Mouse (Mus musculus) frontal cortex, postnatal 10 days (tissue): ENCODE results near the gene Gsg1l.

Experiments
- DNase-seq, 2 experiments: peaks; one replicate each; pipeline ENCODE4 v3.0.0; 2022; ENCODE audit warnings: low spot score in 2 of 2, mixed read lengths in 1 of 2

The Gsg1l gene

DNA sequence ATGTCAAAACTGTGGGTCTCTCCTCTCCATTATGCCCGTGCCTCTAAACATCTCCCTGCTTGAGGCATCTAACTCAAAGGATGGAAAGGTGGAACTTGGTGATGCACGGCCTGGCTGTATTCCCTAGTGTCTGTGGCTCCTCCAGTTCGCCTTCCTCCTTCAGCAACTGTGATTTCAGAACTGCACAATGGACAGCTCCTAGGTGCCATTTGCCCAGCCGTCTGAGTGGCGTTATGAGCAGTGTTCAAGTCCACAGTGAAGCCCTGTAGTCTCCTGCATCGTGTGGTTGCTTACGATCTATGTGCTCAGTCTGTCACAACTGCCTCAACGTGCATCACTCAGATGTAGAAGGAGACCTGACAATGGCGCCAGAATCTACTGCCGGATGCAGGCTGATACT, 96.6 kb downstream of the Gsg1l start:
- no peak for DNase-seq

GRCm38 (mm10) chr7:125983902-125984841, 98.0 kb downstream of the Gsg1l start:
- no peak for DNase-seq

- no peak for DNase-seq
Measured at GRCm38 (mm10) chr7:125979591-125979990, 102.6 kb downstream of the Gsg1l start.

- DNase-seq, result no peak
Measured at GRCm38 (mm10) chr7:125976695-125977094, 105.5 kb downstream of the Gsg1l start.

DNA sequence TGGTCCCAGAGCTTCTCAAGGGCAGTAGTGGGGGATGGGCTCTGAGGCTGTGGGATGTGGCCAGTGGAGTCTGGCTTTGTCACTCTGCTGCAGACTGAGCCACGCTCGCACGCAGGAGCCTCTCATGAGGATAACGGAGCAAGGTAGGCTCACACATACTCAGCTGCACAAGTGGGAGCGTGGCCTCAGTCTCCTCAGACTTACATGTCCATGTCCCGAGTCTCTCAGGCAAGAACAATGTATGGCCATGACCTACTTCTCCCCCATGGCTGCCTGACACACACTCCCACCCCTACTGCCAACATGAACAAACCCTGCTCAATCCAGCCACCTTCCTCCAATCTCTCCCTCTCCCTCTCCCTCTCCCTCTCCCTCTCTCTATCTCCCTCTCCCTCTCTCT, 106.8 kb downstream of the Gsg1l start:
- no peak for DNase-seq

- no peak for DNase-seq
Measured at GRCm38 (mm10) chr7:125973874-125974273, 108.3 kb downstream of the Gsg1l start.

DNA sequence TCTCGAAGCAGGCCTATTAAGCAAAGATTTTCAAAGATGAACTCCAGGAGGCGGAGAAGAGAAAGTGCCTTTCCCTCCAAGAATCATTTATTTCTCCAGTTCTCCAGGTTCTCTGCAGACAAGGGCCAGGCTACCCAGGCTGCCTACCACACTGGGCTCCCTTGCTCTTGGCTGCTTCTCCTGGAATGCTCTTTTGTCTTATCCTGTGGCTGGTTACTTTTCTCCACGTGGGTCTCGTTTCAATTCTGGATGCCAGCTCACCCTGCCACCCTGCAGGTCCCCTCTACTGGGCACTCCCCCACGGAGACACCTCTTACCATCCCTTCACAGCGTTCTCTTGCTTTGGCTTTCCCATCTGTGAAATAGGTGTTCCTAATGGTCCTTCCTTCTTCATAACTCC, 109.4 kb downstream of the Gsg1l start:
- no peak for DNase-seq

DNA sequence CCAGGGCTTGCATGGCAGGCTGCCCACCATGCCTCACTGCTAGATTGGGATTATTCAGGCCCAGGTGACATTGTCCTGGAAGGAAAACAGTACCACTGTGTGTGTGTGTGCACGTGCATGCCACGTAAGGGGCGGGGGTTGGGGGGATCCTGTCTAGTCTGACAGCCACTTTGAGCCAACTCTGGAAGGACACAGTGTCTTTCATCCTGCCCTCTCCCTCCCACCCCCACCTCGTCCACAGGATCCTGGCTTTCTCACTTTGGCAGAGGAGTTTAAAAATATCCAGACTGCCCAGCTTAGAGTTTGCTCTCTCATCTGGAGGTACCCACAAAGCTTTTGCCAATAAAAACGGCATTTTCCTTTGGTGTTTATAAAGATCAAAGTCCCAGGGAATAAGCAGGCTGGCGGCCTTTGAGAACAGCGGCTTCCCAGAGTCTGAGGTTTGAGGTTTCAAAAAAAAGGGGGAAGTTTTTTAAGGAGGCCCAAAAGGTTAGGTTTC, 110.0 kb downstream of the Gsg1l start:
- no peak for DNase-seq

- no peak for DNase-seq
Measured at GRCm38 (mm10) chr7:125969076-125969475, 113.1 kb downstream of the Gsg1l start.

DNA sequence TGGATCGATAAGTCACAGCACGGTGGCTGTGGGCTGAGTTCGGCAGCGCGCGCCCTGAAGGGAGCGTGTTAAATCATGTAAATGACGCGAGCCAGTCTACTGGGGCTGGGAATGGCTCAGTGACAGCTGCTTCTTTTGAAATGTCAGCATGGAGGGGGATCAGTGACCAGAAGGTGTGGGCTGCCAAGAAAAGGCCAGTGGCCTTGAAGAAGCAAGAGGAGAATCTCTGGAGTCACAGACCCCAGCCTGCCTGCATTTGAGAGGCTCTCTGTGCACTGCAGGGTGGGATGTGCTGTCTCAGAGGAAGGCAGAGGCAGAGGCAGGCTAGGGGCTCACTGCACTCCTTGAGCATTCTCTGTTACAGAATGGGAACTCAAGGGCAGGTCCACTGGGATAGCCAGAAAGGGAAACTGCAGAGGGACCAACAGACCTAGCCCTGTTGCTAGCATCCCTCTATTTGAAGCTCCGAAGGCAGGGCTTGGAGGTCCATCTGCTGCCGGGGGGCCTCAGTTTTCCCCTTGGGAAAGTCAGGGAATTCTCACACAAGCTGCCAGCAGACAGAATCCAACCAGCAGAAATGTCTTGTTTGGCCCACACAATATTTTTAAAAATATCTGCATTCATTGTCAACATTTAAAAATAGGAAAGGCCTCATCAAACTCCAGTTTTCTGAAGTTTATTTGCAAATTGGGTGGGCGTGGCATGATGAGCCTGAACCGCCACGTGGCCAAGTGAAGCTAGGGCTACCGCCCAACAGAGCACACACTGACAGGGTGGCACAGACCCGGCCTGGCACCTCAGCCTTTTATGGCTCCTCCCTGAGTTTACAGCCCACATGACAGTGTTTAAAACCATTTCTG, 115.6 kb downstream of the Gsg1l start:
- no peak for DNase-seq

GRCm38 (mm10) chr7:125964087-125964607, 118.1 kb downstream of the Gsg1l start:
- DNase-seq, result no peak

DNA sequence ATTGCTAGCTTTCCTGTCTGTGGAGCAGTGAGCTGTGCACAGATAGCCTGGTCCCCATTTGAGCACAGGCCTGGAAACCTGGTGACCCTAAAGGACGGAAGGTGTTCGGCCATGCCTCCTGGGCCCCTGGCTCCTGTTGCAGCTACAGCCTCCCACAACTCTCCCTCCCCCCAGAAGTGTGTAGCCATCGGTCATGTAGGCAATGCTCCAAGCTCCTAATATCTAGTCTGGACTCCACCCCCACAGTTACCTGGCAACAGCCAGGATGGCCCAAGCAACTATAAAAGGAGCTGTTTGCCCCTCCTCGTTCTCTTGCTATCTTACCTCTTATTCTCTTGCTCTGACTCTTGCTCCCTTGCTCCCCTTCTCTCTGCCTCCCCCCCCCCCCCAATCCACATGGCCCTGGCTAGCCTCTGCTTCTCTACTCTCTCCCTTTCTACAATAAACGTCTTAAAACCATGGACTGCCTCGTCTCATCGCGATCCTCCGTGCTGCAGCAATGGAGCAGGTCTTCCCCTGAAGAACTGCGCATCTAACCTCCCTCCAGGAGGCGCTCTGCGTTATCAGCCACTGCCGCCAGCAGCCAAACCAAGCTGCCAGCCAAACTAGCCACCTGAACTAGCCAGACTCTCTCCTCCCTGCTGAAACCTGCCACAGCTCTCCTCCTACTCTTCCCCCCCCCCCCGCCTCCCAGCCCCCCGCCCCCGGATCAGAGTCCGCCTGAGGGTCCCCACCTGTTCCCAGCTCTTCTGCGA, 122.7 kb downstream of the Gsg1l start:
- no peak for DNase-seq

- no peak for DNase-seq
Measured at GRCm38 (mm10) chr7:125958856-125959255, 123.4 kb downstream of the Gsg1l start.

- no peak for DNase-seq
Measured at GRCm38 (mm10) chr7:125954994-125955393, 127.2 kb downstream of the Gsg1l start.

DNA sequence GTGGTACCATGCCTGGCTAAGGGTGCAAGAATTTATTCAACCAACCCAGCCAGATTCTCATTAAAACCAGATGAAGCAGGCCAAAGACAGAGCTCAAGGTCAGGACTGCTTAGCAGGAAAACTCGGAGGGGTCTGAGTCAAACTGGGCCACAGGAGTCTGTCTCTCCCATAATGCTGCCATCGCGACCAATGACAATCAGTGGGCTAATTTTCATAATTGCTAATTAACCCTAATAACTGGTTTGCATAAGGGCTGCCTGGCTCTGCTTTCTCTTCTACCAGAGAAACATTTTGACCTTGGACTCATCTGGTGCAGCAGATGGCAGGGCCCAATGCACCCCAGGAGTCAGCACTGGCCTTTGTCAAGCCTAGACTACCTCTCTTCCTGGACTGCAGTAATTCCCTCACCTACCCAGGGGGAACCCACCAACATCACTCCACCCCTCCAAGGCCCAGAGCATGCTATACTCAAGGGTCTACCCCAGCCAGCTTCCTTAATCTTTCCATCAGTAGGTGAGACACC, 127.8 kb downstream of the Gsg1l start:
- DNase-seq, result no peak

GRCm38 (mm10) chr7:125953844-125954243, 128.4 kb downstream of the Gsg1l start:
- no peak for DNase-seq

GRCm38 (mm10) chr7:125951911-125952310, 130.3 kb downstream of the Gsg1l start:
- DNase-seq, result no peak

DNA sequence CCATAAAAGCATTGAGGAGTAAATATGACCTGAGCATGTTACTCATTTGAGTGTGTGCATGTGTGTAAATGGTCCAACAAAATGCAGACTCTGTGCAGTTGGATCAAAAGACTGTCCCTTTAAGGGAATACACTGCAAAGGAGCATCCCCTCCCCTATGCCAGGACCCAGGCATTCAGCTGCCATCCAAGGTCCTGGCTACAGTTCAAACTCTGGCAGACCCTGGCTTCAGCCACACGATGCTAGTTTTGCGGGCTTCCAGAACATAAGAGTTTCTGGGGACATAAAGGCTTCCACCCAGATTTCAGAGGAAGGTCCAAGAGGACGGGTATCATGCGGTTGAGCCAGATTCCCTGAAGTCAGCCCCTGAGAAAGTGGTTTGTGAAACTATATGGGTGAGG, 133.2 kb downstream of the Gsg1l start:
- no peak for DNase-seq

GRCm38 (mm10) chr7:125945915-125946314, 136.3 kb downstream of the Gsg1l start:
- no peak for DNase-seq

GRCm38 (mm10) chr7:125944631-125945030, 137.6 kb downstream of the Gsg1l start:
- DNase-seq, result no peak

- DNase-seq, result no peak
Measured at GRCm38 (mm10) chr7:125943511-125943910, 138.7 kb downstream of the Gsg1l start.
